Mouse (Mus musculus): ENCODE data around the gene Col8a2.

DNA sequence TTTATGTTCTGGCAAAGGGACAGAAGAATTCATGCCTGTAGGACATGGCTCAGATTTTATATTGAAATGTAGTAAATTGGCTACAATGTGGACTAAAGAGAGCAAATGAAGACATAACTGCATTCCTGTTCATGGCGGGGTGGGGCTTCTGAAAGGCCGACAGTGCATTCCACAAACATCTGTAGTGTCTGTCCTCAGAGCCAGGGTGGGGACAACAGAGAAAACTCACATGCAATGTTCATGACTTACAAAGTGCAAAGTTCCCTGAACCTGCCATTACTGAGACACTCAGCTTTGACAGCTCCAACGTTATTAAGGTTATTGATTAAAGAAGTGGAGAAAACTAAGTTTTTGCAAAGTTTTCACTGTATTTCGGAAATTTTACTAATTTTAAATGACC, 56.9 kb downstream of the Col8a2 start:
- TF ChIP-seq CTCF (IDR thresholded peaks at IDR 0.05; ENCODE audit: control insufficient read depth, insufficient read depth, insufficient read length) (no peak), CEBPB (IDR thresholded peaks at IDR 0.05; ENCODE audit: low read depth) (no peak), FOSL1 (IDR thresholded peaks at IDR 0.05; ENCODE audit: insufficient read depth, low read length, poor library complexity, severe bottlenecking) (no peak), MAX (IDR thresholded peaks at IDR 0.05) (no peak), USF1 (IDR thresholded peaks at IDR 0.05; ENCODE audit: low read depth) (no peak)
